Mouse (Mus musculus) G1E (cell line): ENCODE measurements around the gene Clptm1l. TPM values are rescaled to one million over a fixed set of nuclear protein-coding genes. Genes with fewer than 3 reads are reported as not detected.

Source experiments
- ATAC-seq: 2 replicates; pipeline ENCODE4 v1.8.0; 2016; ENCODE audit warnings: mild to moderate bottlenecking; ENCODE audit not compliant: insufficient number of reproducible peaks, poor library complexity, low FRiP score, severe bottlenecking; ENCODE audit errors: extremely low read depth
- DNase-seq: peaks from one replicate; pipeline ENCODE4 v3.0.0; 2012; ENCODE audit warnings: low spot score
- H3K27me3 ChIP-seq: 2 replicates; pipeline ENCODE4 v1.6.1; 2012; ENCODE audit warnings: mild to moderate bottlenecking, low read length, inconsistent platforms; ENCODE audit not compliant: insufficient read depth
- H3K36me3 ChIP-seq: replicated peaks from 2 replicates; pipeline ENCODE3; 2012; ENCODE audit warnings: mild to moderate bottlenecking, inconsistent platforms
- H3K4me1 ChIP-seq: 2 replicates; pipeline ENCODE4 v1.6.1; 2012; ENCODE audit warnings: low read depth, low read length, inconsistent platforms, mixed read lengths; ENCODE audit not compliant: insufficient read depth
- H3K4me3 ChIP-seq: 2 replicates; pipeline ENCODE4 v1.5.1; 2012; ENCODE audit warnings: low read depth, mild to moderate bottlenecking, inconsistent platforms, low read length, moderate library complexity, mixed read lengths
- H3K9me3 ChIP-seq: replicated peaks from 2 replicates; pipeline ENCODE4 v1.6.1; 2012; ENCODE audit warnings: inconsistent platforms
- CTCF ChIP-seq: IDR thresholded peaks from 2 replicates; pipeline ENCODE4 v1.5.1; 2012; ENCODE audit warnings: low read depth, low read length, inconsistent platforms, mixed read lengths
- GATA1 ChIP-seq: IDR thresholded peaks from 2 replicates; pipeline ENCODE4 v1.6.1; 2012; ENCODE audit warnings: borderline replicate concordance, low read length, inconsistent platforms, mixed read lengths
- GATA2 ChIP-seq: IDR thresholded peaks from 2 replicates; pipeline ENCODE4 v1.6.1; 2012; ENCODE audit warnings: low read depth, low read length, inconsistent platforms, borderline replicate concordance
- POLR2AphosphoS5 ChIP-seq: IDR thresholded peaks from 2 replicates; pipeline ENCODE4 v1.6.1; 2012; ENCODE audit warnings: low read depth, low read length, inconsistent platforms; ENCODE audit not compliant: insufficient replicate concordance
- TAL1 ChIP-seq: conservative IDR thresholded peaks from 2 replicates; pipeline ENCODE4 v1.6.1; 2012; ENCODE audit warnings: low read depth, low read length, inconsistent platforms, mixed read lengths
- polyA plus RNA-seq: library from polyadenylated mRNA; stranded (reverse); fragments of >175 nt; gene quantifications from 2 replicates; pipeline ENCODE4 v1.2.3, GENCODE M21; 2012
- total RNA-seq, 2 experiments: library from RNA; stranded (forward) in 1 of 2; stranded (reverse) in 1 of 2; fragments of 200-1000 nt in 1 of 2; fragments of >200 nt in 1 of 2; fragmentation: Nextera tagmentation in 1 of 2; gene quantifications; 2 replicates each; pipeline ENCODE4 v1.2.3; 2014 to 2017

The Clptm1l gene
- total and polyA plus RNA-seq, 3 experiments = 34.3 to 119 (median 103) TPM

DNA sequence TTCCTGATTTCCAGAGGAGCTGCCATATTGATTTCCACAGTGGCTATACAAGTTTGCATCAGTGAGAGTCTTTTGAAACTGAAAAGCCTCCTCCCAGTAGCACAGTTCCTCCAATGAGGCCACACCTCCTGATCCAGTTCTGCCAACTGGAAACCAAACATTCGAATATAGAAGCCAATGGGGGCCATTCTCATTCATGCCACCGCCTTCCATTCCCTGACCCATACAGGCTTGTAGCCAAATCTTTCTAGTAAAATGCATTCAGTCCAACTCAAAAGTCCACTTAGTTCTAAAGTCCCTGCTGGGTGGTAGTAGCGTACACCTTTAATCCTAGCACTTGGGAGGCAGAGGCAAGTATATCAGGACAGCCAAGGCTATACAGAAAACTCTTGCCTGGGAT lies 49.5 kb downstream of the Clptm1l start:
- H3K4me3 ChIP-seq = no peak overlapping the region
- no peaks in the 10 kb centered on the region for H3K27me3 ChIP-seq
- no peaks in the 10 kb centered on the region for H3K4me1 ChIP-seq
- DNase-seq (no peak), ATAC-seq (no peak)
- TF ChIP-seq GATA2 = no peak
- TF ChIP-seq CTCF = no peak
- no peak for TF ChIP-seq POLR2AphosphoS5
- no peak for TF ChIP-seq GATA1
- no peak for TF ChIP-seq TAL1
- H3K9me3 ChIP-seq = no peaks in the 10 kb centered on the region
- H3K36me3 ChIP-seq = no peaks in the 10 kb centered on the region

DNA sequence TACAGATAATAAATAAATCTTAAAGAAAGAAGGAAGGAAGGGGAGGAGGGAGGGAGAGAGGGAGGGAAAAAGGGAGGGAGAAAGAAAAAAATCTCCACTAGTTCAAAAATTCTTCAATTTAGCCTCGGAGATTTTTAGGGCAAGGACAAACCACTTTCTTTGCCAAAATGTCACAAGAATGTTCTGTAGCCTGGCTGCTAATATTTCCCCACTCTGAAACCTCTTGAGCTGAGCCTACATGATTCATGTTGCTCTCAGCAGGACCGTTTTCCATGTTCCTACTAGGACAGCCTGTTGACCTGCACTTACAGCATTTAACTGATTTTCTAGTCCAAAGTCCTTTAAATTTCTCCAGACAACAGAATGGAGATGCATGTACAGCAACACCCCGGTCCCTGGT lies 51.2 kb downstream of the Clptm1l start:
- Histone ChIP-seq H3K9me3 (no peaks in the 10 kb centered on the region), H3K27me3 (no peaks in the 10 kb centered on the region), H3K4me3 (no peak overlapping the region), H3K4me1 (no peaks in the 10 kb centered on the region), H3K36me3 (no peaks in the 10 kb centered on the region)
- ATAC-seq = no peak
- no peak for DNase-seq
- no peak for TF ChIP-seq GATA1
- TF ChIP-seq CTCF = no peak
- no peak for TF ChIP-seq TAL1
- no peak for TF ChIP-seq GATA2
- no peak for TF ChIP-seq POLR2AphosphoS5

DNA sequence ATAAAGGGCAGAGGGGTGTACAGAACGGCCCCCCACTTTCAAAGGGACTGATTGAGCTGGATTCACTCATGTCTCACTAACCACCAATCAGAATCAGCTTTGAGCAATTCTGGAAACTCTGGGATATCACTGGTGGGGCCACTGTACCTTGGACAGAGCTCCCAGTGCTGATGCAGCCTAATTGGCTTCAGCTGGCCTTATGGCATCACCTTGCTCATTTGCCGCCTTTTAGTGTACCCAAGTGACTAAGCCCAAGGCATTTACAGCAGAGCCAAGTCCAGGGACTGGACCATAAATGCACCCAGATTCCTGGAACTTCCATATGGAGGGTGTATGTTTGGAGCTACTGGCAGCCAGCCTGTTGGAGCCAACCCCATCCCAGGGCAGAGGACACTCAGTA lies 55.1 kb downstream of the Clptm1l start:
- no peak overlapping the region for H3K4me3 ChIP-seq
- no peak for ATAC-seq
- no peaks in the 10 kb centered on the region for H3K9me3 ChIP-seq
- H3K27me3 ChIP-seq = peaks cover 2% of the 10 kb centered on the region; the same call in 1 of the 2 replicates
- DNase-seq = no peak
- no peaks in the 10 kb centered on the region for H3K36me3 ChIP-seq
- no peaks in the 10 kb centered on the region for H3K4me1 ChIP-seq
- no peak for TF ChIP-seq GATA2
- TF ChIP-seq GATA1 = no peak
- TF ChIP-seq CTCF = no peak
- no peak for TF ChIP-seq POLR2AphosphoS5
- TF ChIP-seq TAL1 = no peak

DNA sequence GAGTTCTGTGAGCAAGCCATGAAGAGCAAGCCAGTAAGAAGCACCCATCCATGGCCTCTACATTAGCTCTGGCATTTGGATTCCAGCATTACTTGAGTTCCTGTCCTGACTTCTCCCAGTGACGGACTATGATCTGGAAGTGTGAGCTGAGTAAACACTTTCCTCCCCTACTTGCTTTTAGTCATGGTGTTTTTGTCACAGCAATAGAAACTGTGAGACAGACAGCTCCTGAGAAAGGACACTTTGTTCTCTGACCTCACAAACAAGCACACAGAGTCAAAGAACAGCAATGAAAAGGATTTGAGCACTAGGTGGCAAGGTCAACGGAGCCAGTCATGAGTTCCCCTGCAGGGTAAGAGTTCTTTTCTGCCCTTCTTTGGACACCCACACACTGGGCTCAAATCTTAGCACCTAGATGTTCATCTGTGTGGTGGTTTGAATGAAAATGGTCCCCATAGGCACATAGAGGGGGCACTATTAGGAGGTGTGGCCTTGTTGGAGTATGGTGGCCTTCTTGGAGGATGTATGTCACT lies 56.4 kb downstream of the Clptm1l start:
- no peak for DNase-seq
- no peaks in the 10 kb centered on the region for H3K9me3 ChIP-seq
- H3K27me3 ChIP-seq = peaks cover 3% of the 10 kb centered on the region; the same call in 1 of the 2 replicates
- no peak overlapping the region for H3K4me3 ChIP-seq
- H3K36me3 ChIP-seq = no peaks in the 10 kb centered on the region
- TF ChIP-seq TAL1 (no peak), GATA1 (no peak), CTCF (no peak), GATA2 (no peak), POLR2AphosphoS5 (no peak)
- no peaks in the 10 kb centered on the region for H3K4me1 ChIP-seq
- no peak for ATAC-seq

Other genes starting within 250 kb of the Clptm1l start
- 42.1 TPM in 1 of 2 replicates, not detected in the other for gene Lpcat1, start 136.8 kb upstream of the Clptm1l start, total RNA-seq (2014; fragmentation: Nextera tagmentation)
- 0.05 TPM in 1 of 2 replicates, not detected in the other for gene Lpcat1, start 136.8 kb upstream of the Clptm1l start, total RNA-seq (2017)
- gene Lpcat1, start 136.8 kb upstream of the Clptm1l start, polyA plus RNA-seq = not detected in 2 replicates
- not detected in 2 replicates for gene Slc6a3, start 67.3 kb upstream of the Clptm1l start, total RNA-seq (2014; fragmentation: Nextera tagmentation)
- gene Slc6a3, start 67.3 kb upstream of the Clptm1l start, total RNA-seq (2017) = 0.06 TPM in 1 of 2 replicates, not detected in the other
- not detected in 2 replicates for gene Slc6a3, start 67.3 kb upstream of the Clptm1l start, polyA plus RNA-seq
- not detected in 2 replicates for gene Tert, start 22.9 kb downstream of the Clptm1l start, total RNA-seq (2014; fragmentation: Nextera tagmentation)
- gene Tert, start 22.9 kb downstream of the Clptm1l start, total RNA-seq (2017) = 0.06 and 0.11 TPM in 2 replicates
- gene Tert, start 22.9 kb downstream of the Clptm1l start, polyA plus RNA-seq = not detected in 2 replicates
- not detected in 2 replicates for gene Slc6a18, start 74.0 kb downstream of the Clptm1l start, total RNA-seq (2014; fragmentation: Nextera tagmentation)
- gene Slc6a18, start 74.0 kb downstream of the Clptm1l start, total RNA-seq (2017) = 0.05 and 0.06 TPM in 2 replicates
- not detected in 2 replicates for gene Slc6a18, start 74.0 kb downstream of the Clptm1l start, polyA plus RNA-seq
- gene Slc6a19, start 100.9 kb downstream of the Clptm1l start, total RNA-seq (2014; fragmentation: Nextera tagmentation) = not detected in 2 replicates
- 0.12 and 0.22 TPM in 2 replicates for gene Slc6a19, start 100.9 kb downstream of the Clptm1l start, total RNA-seq (2017)
- gene Slc6a19, start 100.9 kb downstream of the Clptm1l start, polyA plus RNA-seq = not detected in 2 replicates
- gene Slc12a7, start 129.1 kb downstream of the Clptm1l start, total RNA-seq (2014; fragmentation: Nextera tagmentation) = 1.6 and 3.7 TPM in 2 replicates
- gene Slc12a7, start 129.1 kb downstream of the Clptm1l start, total RNA-seq (2017) = 0.70 and 0.82 TPM in 2 replicates
- 0.46 and 0.76 TPM in 2 replicates for gene Slc12a7, start 129.1 kb downstream of the Clptm1l start, polyA plus RNA-seq
- not detected in 2 replicates for gene Nkd2, start 243.6 kb downstream of the Clptm1l start, total RNA-seq (2014; fragmentation: Nextera tagmentation)
- gene Nkd2, start 243.6 kb downstream of the Clptm1l start, total RNA-seq (2017) = 0.06 and 0.27 TPM in 2 replicates
- not detected in 2 replicates for gene Nkd2, start 243.6 kb downstream of the Clptm1l start, polyA plus RNA-seq